Mouse (Mus musculus) liver, embryonic 13.5 days (tissue): ENCODE data around the gene Snd1. TPM values are rescaled to one million over a fixed set of nuclear protein-coding genes. Genes with fewer than 3 reads are reported as not detected.

ENCODE experiments used
- ATAC-seq: fragments of 200-750 bp; cut with Nextera tagmentation; 2 replicates; pipeline ENCODE4 v1.8.0; 2017; ENCODE audit warnings: low read depth, mild to moderate bottlenecking, moderate number of reproducible peaks, moderate library complexity
- DNase-seq: peaks from one replicate; pipeline ENCODE4 v3.0.0; 2022
- H3K27ac ChIP-seq: fragments of 300-500 bp; sonication (generic); 2 replicates; pipeline ENCODE4 v1.5.1; 2015; ENCODE audit warnings: moderate library complexity, mild to moderate bottlenecking, inconsistent platforms
- H3K27me3 ChIP-seq: fragments of 300-500 bp; sonication (generic); 2 replicates; pipeline ENCODE4 v1.6.1; 2015; ENCODE audit warnings: mild to moderate bottlenecking, inconsistent platforms
- H3K36me3 ChIP-seq: fragments of 300-500 bp; sonication (generic); 2 replicates; pipeline ENCODE4 v1.6.1; 2015; ENCODE audit warnings: mild to moderate bottlenecking, inconsistent platforms
- H3K4me1 ChIP-seq: fragments of 300-500 bp; sonication (generic); replicated peaks from 2 replicates; pipeline ENCODE4 v1.6.1; 2015; ENCODE audit warnings: inconsistent platforms
- H3K4me2 ChIP-seq: fragments of 300-500 bp; sonication (generic); 2 replicates; pipeline ENCODE4 v1.6.1; 2015; ENCODE audit warnings: inconsistent platforms, mild to moderate bottlenecking, moderate library complexity
- H3K4me3 ChIP-seq: fragments of 300-500 bp; sonication (generic); replicated peaks from 2 replicates; pipeline ENCODE4 v1.5.1; 2015; ENCODE audit warnings: mild to moderate bottlenecking, inconsistent platforms
- H3K9ac ChIP-seq: fragments of 300-500 bp; sonication (generic); 2 replicates; pipeline ENCODE4 v1.6.1; 2015; ENCODE audit warnings: mild to moderate bottlenecking, inconsistent platforms
- H3K9me3 ChIP-seq: fragments of 300-500 bp; sonication (generic); replicated peaks from 2 replicates; pipeline ENCODE4 v1.6.1; 2016; ENCODE audit warnings: inconsistent platforms
- WGBS: fragments of 180-500 bp; shearing (Covaris S2); methylation state at CpG from one replicate; pipeline ENCODE4 v1.1.7; 2015; ENCODE audit not compliant: insufficient replicate concordance; 5-methylcytosine and 5-hydroxymethylcytosine counted together
- polyA plus RNA-seq: library from polyadenylated mRNA; unstranded; fragments of >200 nt; fragmentation: Nextera tagmentation; extraction: Ambion mirVana; gene quantifications from 2 replicates; pipeline ENCODE4 v1.2.1, GENCODE M21; 2015

The Snd1 gene
- polyA plus RNA-seq, 1 experiment from 2014 or later: 55.2 TPM

- Histone ChIP-seq H3K27ac (no peak overlapping the region), H3K9me3 (no peaks in the 10 kb centered on the region), H3K4me3 (no peak overlapping the region), H3K4me2 (no peak overlapping the region), H3K27me3 (no peaks in the 10 kb centered on the region), H3K9ac (no peak overlapping the region), H3K4me1 (0 out of 2 replicates have a peak, but pooled peaks cover 4% of the 10 kb centered on the region), H3K36me3 (no peaks in the 10 kb centered on the region)
- DNase-seq (no peak), ATAC-seq (no peak)
- WGBS: 80% methylated on average over 6 of the region's 6 CpGs
Observed at GRCm38 (mm10) chr6:28847616-28848015, 372.7 kb downstream of the Snd1 start.

- H3K9ac ChIP-seq: no peak overlapping the region
- ATAC-seq: no peak
- no peaks in the 10 kb centered on the region for H3K27me3 ChIP-seq
- no peak overlapping the region for H3K4me2 ChIP-seq
- no peaks in the 10 kb centered on the region for H3K36me3 ChIP-seq
- no peaks in the 10 kb centered on the region for H3K9me3 ChIP-seq
- no peak for DNase-seq
- no peak overlapping the region for H3K27ac ChIP-seq
- 66% methylated on average over 6 of the region's 6 CpGs for WGBS
- 0 out of 2 replicates have a peak, but pooled peaks cover 4% of the 10 kb centered on the region for H3K4me1 ChIP-seq
- H3K4me3 ChIP-seq: no peak overlapping the region
Observed at GRCm38 (mm10) chr6:28848285-28848794, 373.4 kb downstream of the Snd1 start.

GRCm38 (mm10) chr6:28848891-28849290 is 374.0 kb downstream of the Snd1 start:
- no peak overlapping the region for H3K4me2 ChIP-seq
- 74% methylated on average over 9 of the region's 9 CpGs for WGBS
- no peak overlapping the region for H3K27ac ChIP-seq
- no peaks in the 10 kb centered on the region for H3K9me3 ChIP-seq
- no peaks in the 10 kb centered on the region for H3K27me3 ChIP-seq
- ATAC-seq (no peak), DNase-seq (no peak)
- H3K36me3 ChIP-seq: no peaks in the 10 kb centered on the region
- peaks cover 4% of the 10 kb centered on the region; the same call in 1 of the 2 replicates for H3K4me1 ChIP-seq
- H3K9ac ChIP-seq: no peak overlapping the region
- H3K4me3 ChIP-seq: no peak overlapping the region

GRCm38 (mm10) chr6:28849317-28849716 is 374.4 kb downstream of the Snd1 start:
- Histone ChIP-seq H3K27me3 (no peaks in the 10 kb centered on the region), H3K4me3 (no peak overlapping the region), H3K9me3 (no peaks in the 10 kb centered on the region), H3K4me1 (peaks cover 4% of the 10 kb centered on the region; the same call in 1 of the 2 replicates), H3K9ac (no peak overlapping the region), H3K27ac (no peak overlapping the region), H3K36me3 (no peaks in the 10 kb centered on the region), H3K4me2 (no peak overlapping the region)
- 21% methylated on average over 3 of the region's 3 CpGs for WGBS
- DNase-seq: no peak
- ATAC-seq: no peak

GRCm38 (mm10) chr6:28850326-28850900 is 375.5 kb downstream of the Snd1 start:
- no peak for DNase-seq
- Histone ChIP-seq H3K9ac (no peak overlapping the region), H3K9me3 (no peaks in the 10 kb centered on the region), H3K27ac (no peak overlapping the region), H3K4me1 (peaks cover 8% of the 10 kb centered on the region), H3K4me2 (no peak overlapping the region), H3K36me3 (no peaks in the 10 kb centered on the region), H3K27me3 (no peaks in the 10 kb centered on the region), H3K4me3 (no peak overlapping the region)
- 75% methylated on average over 9 of the region's 9 CpGs for WGBS
- ATAC-seq: no peak

- ATAC-seq (no peak), DNase-seq (no peak)
- no peak overlapping the region for H3K4me2 ChIP-seq
- no peak overlapping the region for H3K27ac ChIP-seq
- no peak overlapping the region for H3K9ac ChIP-seq
- H3K9me3 ChIP-seq: no peaks in the 10 kb centered on the region
- peaks cover 22% of the 10 kb centered on the region for H3K4me1 ChIP-seq
- no peaks in the 10 kb centered on the region for H3K36me3 ChIP-seq
- no peak overlapping the region for H3K4me3 ChIP-seq
- H3K27me3 ChIP-seq: no peaks in the 10 kb centered on the region
- WGBS: 75% methylated on average over 7 of the region's 7 CpGs
Observed at GRCm38 (mm10) chr6:28852342-28852741, 377.4 kb downstream of the Snd1 start.

GRCm38 (mm10) chr6:28853164-28853563 is 378.2 kb downstream of the Snd1 start:
- 69% methylated on average over 3 of the region's 3 CpGs for WGBS
- H3K36me3 ChIP-seq: no peaks in the 10 kb centered on the region
- H3K4me2 ChIP-seq: no peak overlapping the region
- no peak overlapping the region for H3K9ac ChIP-seq
- no peak for DNase-seq
- no peaks in the 10 kb centered on the region for H3K9me3 ChIP-seq
- ATAC-seq: no peak
- no peak overlapping the region for H3K27ac ChIP-seq
- no peaks in the 10 kb centered on the region for H3K27me3 ChIP-seq
- no peak overlapping the region for H3K4me3 ChIP-seq
- peaks cover 28% of the 10 kb centered on the region for H3K4me1 ChIP-seq

- Histone ChIP-seq H3K4me1 (peaks cover 31% of the 10 kb centered on the region), H3K4me3 (no peak overlapping the region), H3K36me3 (no peaks in the 10 kb centered on the region), H3K4me2 (no peak overlapping the region), H3K27me3 (no peaks in the 10 kb centered on the region), H3K9me3 (no peaks in the 10 kb centered on the region), H3K27ac (no peak overlapping the region), H3K9ac (no peak overlapping the region)
- WGBS: 76% methylated on average over 2 of the region's 2 CpGs
- no peak for ATAC-seq
- no peak for DNase-seq
Observed at GRCm38 (mm10) chr6:28853654-28854053, 378.7 kb downstream of the Snd1 start.

- no peak for ATAC-seq
- no peaks in the 10 kb centered on the region for H3K9me3 ChIP-seq
- H3K4me1 ChIP-seq: peaks cover 30% of the 10 kb centered on the region
Observed at GRCm38 (mm10) chr6:28854598-28854997, 379.7 kb downstream of the Snd1 start.

GRCm38 (mm10) chr6:28855442-28855841 is 380.5 kb downstream of the Snd1 start:
- no peaks in the 10 kb centered on the region for H3K9me3 ChIP-seq
- H3K36me3 ChIP-seq: no peaks in the 10 kb centered on the region; the same call in 1 of the 2 replicates
- H3K4me3 ChIP-seq: no peak overlapping the region
- DNase-seq: no peak
- no peak overlapping the region for H3K9ac ChIP-seq
- ATAC-seq: no peak
- H3K4me2 ChIP-seq: no peak overlapping the region
- H3K27me3 ChIP-seq: no peaks in the 10 kb centered on the region
- H3K4me1 ChIP-seq: peaks cover 30% of the 10 kb centered on the region
- 64% methylated on average over 3 of the region's 3 CpGs for WGBS
- H3K27ac ChIP-seq: no peak overlapping the region

More at GRCm38 (mm10) chr6:28854598-28854997, 379.7 kb downstream of the Snd1 start:
- Histone ChIP-seq H3K4me2 (no peak overlapping the region), H3K9ac (no peak overlapping the region), H3K4me3 (no peak overlapping the region), H3K36me3 (no peaks in the 10 kb centered on the region; the same call in 1 of the 2 replicates), H3K27ac (no peak overlapping the region), H3K27me3 (no peaks in the 10 kb centered on the region)
- no peak for DNase-seq
- 80% methylated on average over 8 of the region's 8 CpGs for WGBS

GRCm38 (mm10) chr6:28856789-28857188 is 381.9 kb downstream of the Snd1 start:
- peaks cover 30% of the 10 kb centered on the region for H3K4me1 ChIP-seq
- H3K27ac ChIP-seq: no peak overlapping the region
- 35% methylated on average over 4 of the region's 4 CpGs for WGBS
- ATAC-seq: no peak
- no peak overlapping the region for H3K4me2 ChIP-seq
- no peak overlapping the region for H3K9ac ChIP-seq
- H3K4me3 ChIP-seq: no peak overlapping the region
- no peak for DNase-seq
- no peaks in the 10 kb centered on the region for H3K9me3 ChIP-seq
- no peaks in the 10 kb centered on the region for H3K27me3 ChIP-seq
- no peaks in the 10 kb centered on the region; the same call in 1 of the 2 replicates for H3K36me3 ChIP-seq
